Mouse (Mus musculus): Measurements from ENCODE around the gene Ilf3.

DNA sequence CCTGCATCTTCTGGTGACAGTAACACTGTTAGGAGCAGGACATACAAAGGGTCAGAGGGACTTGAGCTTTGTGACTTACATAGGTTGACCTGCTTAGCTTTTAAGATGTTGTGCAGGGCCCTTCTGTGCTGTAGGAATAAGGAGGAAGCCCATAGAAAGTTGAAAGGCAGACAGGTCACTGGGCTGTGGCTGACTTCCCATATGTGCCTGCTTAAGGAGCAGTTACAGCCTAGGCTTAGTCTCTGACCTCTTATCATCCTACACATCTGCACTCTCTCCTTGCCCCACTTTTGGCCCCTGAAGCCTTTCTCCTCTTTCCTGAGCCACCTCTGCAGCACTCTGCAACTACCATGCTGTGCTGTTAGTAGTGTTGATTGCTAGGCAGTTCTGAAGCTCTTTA lies 16.3 kb downstream of the Ilf3 start:
- TF ChIP-seq CTCF (IDR thresholded peaks at IDR 0.05; ENCODE audit: control insufficient read depth, insufficient read depth, insufficient replicate concordance, low read depth, low read length) (no peak), POLR2A (IDR thresholded peaks at IDR 0.05; ENCODE audit: control insufficient read depth, low read depth, low read length) (no peak)

Data from testis, adult 2 months (tissue).